11 mouse cellular contexts compared by ENCODE assay signal in genomic region chr2:24905653-24906155, GRCm38 (mm10). TPM values are rescaled to one million over a fixed set of nuclear protein-coding genes. Genes with fewer than 3 reads are reported as not detected.
DNase-seq lines count a peak whose midpoint lies in the region; ATAC-seq and TF ChIP-seq lines count a peak whose summit lies in the region.
"Had no signal": no experiment of that assay in that cellular context is flagged by ENCODE, and none has a peak within 500 bp of the region (broad histone marks: within the 10 kb centered on the region; RNA-seq: fewer than 3 reads in every experiment).

No protein-coding gene starts in this region.

- no peak overlapping the region for H3K4me3 ChIP-seq in kidney, postnatal 0 days (replicated peaks; ENCODE audit: low read depth, low read length)
- H3K4me3 ChIP-seq in embryonic facial prominence, embryonic 14.5 days (ENCODE audit: low read depth, low read length), result no peak overlapping the region
- no peak overlapping the region for H3K4me3 ChIP-seq in hindbrain, embryonic 15.5 days
- no peak overlapping the region for H3K4me3 ChIP-seq in olfactory bulb, adult 2 months (ENCODE audit: insufficient read depth, low read depth, low read length)
- H3K4me3 ChIP-seq: liver, embryonic 15.5 days had no signal

- no peak for TF ChIP-seq CTCF in kidney, postnatal 0 days (IDR thresholded peaks at IDR 0.05; ENCODE audit: low read depth)
- TF ChIP-seq CTCF in olfactory bulb, adult 2 months (IDR thresholded peaks at IDR 0.05; ENCODE audit: insufficient read depth, low read depth, low read length), result no peak

- no peak for TF ChIP-seq POLR2A in olfactory bulb, adult 2 months (IDR thresholded peaks at IDR 0.05; ENCODE audit: insufficient read depth, low read depth, low read length)

- no peak overlapping the region for H3K9ac ChIP-seq in kidney, postnatal 0 days (ENCODE audit: low read depth, low read length)
- H3K9ac ChIP-seq in embryonic facial prominence, embryonic 14.5 days (ENCODE audit: low read depth, low read length), result no peak overlapping the region
- H3K9ac ChIP-seq in hindbrain, embryonic 15.5 days, result no peak overlapping the region
- H3K9ac ChIP-seq: liver, embryonic 15.5 days had no signal

- ATAC-seq in kidney, postnatal 0 days (replicated peaks; ENCODE audit: low FRiP score, low read depth), result no peak
- no peak for ATAC-seq in embryonic facial prominence, embryonic 14.5 days (ENCODE audit: low read depth)
- no peak for ATAC-seq in hindbrain, embryonic 15.5 days (ENCODE audit: low FRiP score, low read depth)
- no peak for ATAC-seq in activated CD4-positive, CD25-positive, alpha-beta regulatory T cell, adult 4 months

- no peaks in the 10 kb centered on the region for H3K27me3 ChIP-seq in kidney, postnatal 0 days (ENCODE audit: insufficient read depth, low read length)
- no peaks in the 10 kb centered on the region for H3K27me3 ChIP-seq in embryonic facial prominence, embryonic 14.5 days (replicated peaks; ENCODE audit: control insufficient read depth, insufficient read depth, low read length)
- no peaks in the 10 kb centered on the region for H3K27me3 ChIP-seq in hindbrain, embryonic 15.5 days
- H3K27me3 ChIP-seq: liver, embryonic 15.5 days had no signal

- H3K4me2 ChIP-seq in kidney, postnatal 0 days (ENCODE audit: low read length), result peak overlapping the region; percentile 23; the same call in 1 of the 2 replicates
- H3K4me2 ChIP-seq in embryonic facial prominence, embryonic 14.5 days (ENCODE audit: low read depth, low read length), result no peak overlapping the region
- 0 out of 2 replicates have a peak overlapping the region, but pooled peaks have one; percentile 30 for H3K4me2 ChIP-seq in hindbrain, embryonic 15.5 days
- H3K4me2 ChIP-seq: liver, embryonic 15.5 days had no signal

- H3K27ac ChIP-seq in kidney, postnatal 0 days, result peak overlapping the region; percentile 51
- H3K27ac ChIP-seq in embryonic facial prominence, embryonic 14.5 days (replicated peaks; ENCODE audit: low read depth, low read length), result peak overlapping the region; percentile 41; the same call in 1 of the 2 replicates
- H3K27ac ChIP-seq in hindbrain, embryonic 15.5 days (replicated peaks), result peak overlapping the region; percentile 78
- peak overlapping the region; percentile 62 for H3K27ac ChIP-seq in olfactory bulb, adult 2 months (ENCODE audit: insufficient read depth, low read depth, low read length)
- H3K27ac ChIP-seq: liver, embryonic 15.5 days had no signal

- peaks cover 8% of the 10 kb centered on the region for H3K4me1 ChIP-seq in kidney, postnatal 0 days (replicated peaks; ENCODE audit: insufficient read depth, low read length)
- peaks cover 22% of the 10 kb centered on the region for H3K4me1 ChIP-seq in embryonic facial prominence, embryonic 14.5 days (ENCODE audit: control insufficient read depth, insufficient read depth, low read length)
- peaks cover 45% of the 10 kb centered on the region for H3K4me1 ChIP-seq in hindbrain, embryonic 15.5 days (replicated peaks)
- H3K4me1 ChIP-seq in olfactory bulb, adult 2 months (ENCODE audit: control insufficient read depth, insufficient read depth, low read length), result peaks cover 11% of the 10 kb centered on the region

- no peaks in the 10 kb centered on the region for H3K36me3 ChIP-seq in kidney, postnatal 0 days (ENCODE audit: insufficient read depth, low read length)
- no peaks in the 10 kb centered on the region; the same call in 1 of the 2 replicates for H3K36me3 ChIP-seq in embryonic facial prominence, embryonic 14.5 days (ENCODE audit: control insufficient read depth, insufficient read depth, low read length)
- H3K36me3 ChIP-seq in hindbrain, embryonic 15.5 days, result no peaks in the 10 kb centered on the region
- H3K36me3 ChIP-seq: liver, embryonic 15.5 days had no signal

- H3K9me3 ChIP-seq in kidney, postnatal 0 days (replicated peaks; ENCODE audit: low read length), result no peaks in the 10 kb centered on the region
- H3K9me3 ChIP-seq in embryonic facial prominence, embryonic 14.5 days (ENCODE audit: control insufficient read depth, low read length), result no peaks in the 10 kb centered on the region
- no peaks in the 10 kb centered on the region for H3K9me3 ChIP-seq in hindbrain, embryonic 15.5 days
- H3K9me3 ChIP-seq: liver, embryonic 15.5 days had no signal

- DNase-seq in kidney, postnatal 0 days (ENCODE audit: low spot score), result peak; percentile 17
- DNase-seq in kidney, adult 9 months, result no peak
- peak; percentile 20 for DNase-seq in embryonic facial prominence, embryonic 14.5 days (ENCODE audit: low spot score)
- no peak for DNase-seq in retina, embryonic 14.5 days (ENCODE audit: low spot score)
- DNase-seq in cerebellum, adult 18-20 months, result no peak
- DNase-seq: gastrocnemius, postnatal 36 days; thymus, adult 2 months had no signal

- 7% methylated on average over 2 of the region's 2 CpGs for WGBS in kidney, postnatal 0 days
- 12% methylated on average over 2 of the region's 2 CpGs for WGBS in embryonic facial prominence, embryonic 14.5 days
- WGBS in hindbrain, embryonic 15.5 days, result 3% methylated on average over 2 of the region's 2 CpGs
- 1% methylated on average over 2 of the region's 2 CpGs for WGBS in olfactory bulb, adult 2 months

RNA-seq across cellular contexts. Expression of gene Ehmt1, which starts 13.7 kb away (rescaled TPM):
- polyA plus RNA-seq in kidney, postnatal 0 days (2015; fragmentation: Nextera tagmentation; extraction: Ambion mirVana), result 47.5 and 58.8 TPM in 2 replicates
- 67.1 and 77.2 TPM in 2 replicates for polyA plus RNA-seq in embryonic facial prominence, embryonic 14.5 days (2014; fragmentation: Nextera tagmentation; extraction: Ambion mirVana)
- polyA plus RNA-seq in hindbrain, embryonic 15.5 days (2015; fragmentation: Nextera tagmentation; extraction: Ambion mirVana), result 89.4 and 90.3 TPM in 2 replicates
- polyA plus RNA-seq in olfactory bulb, adult 2 months (2012; ENCODE audit: insufficient read depth, insufficient read length, low replicate concordance, missing spikeins), result 294 TPM in 1 of 2 replicates, not detected in the other
- polyA plus RNA-seq in activated CD4-positive, CD25-positive, alpha-beta regulatory T cell, adult 4 months (2017; shearing (Covaris generic)), result 10 to 100 TPM; 35.7 to 45.4 TPM

RNA-seq across cellular contexts. Expression of gene Arrdc1, which starts 29.3 kb away (rescaled TPM):
- polyA plus RNA-seq in kidney, postnatal 0 days (2015; fragmentation: Nextera tagmentation; extraction: Ambion mirVana), result 66.3 and 72.3 TPM in 2 replicates
- 28.2 and 28.4 TPM in 2 replicates for polyA plus RNA-seq in embryonic facial prominence, embryonic 14.5 days (2014; fragmentation: Nextera tagmentation; extraction: Ambion mirVana)
- 37.8 and 41.5 TPM in 2 replicates for polyA plus RNA-seq in hindbrain, embryonic 15.5 days (2015; fragmentation: Nextera tagmentation; extraction: Ambion mirVana)
- not detected in 2 replicates for polyA plus RNA-seq in olfactory bulb, adult 2 months (2012; ENCODE audit: insufficient read depth, insufficient read length, low replicate concordance, missing spikeins)
- 100 to 1,000 TPM; 191 to 208 TPM for polyA plus RNA-seq in activated CD4-positive, CD25-positive, alpha-beta regulatory T cell, adult 4 months (2017; shearing (Covaris generic))

RNA-seq across cellular contexts. Expression of gene Zmynd19, which starts 43.9 kb away (rescaled TPM):
- polyA plus RNA-seq in kidney, postnatal 0 days (2015; fragmentation: Nextera tagmentation; extraction: Ambion mirVana), result 11.7 and 12.2 TPM in 2 replicates
- polyA plus RNA-seq in embryonic facial prominence, embryonic 14.5 days (2014; fragmentation: Nextera tagmentation; extraction: Ambion mirVana), result 18.9 and 20.4 TPM in 2 replicates
- 23.8 and 25.4 TPM in 2 replicates for polyA plus RNA-seq in hindbrain, embryonic 15.5 days (2015; fragmentation: Nextera tagmentation; extraction: Ambion mirVana)
- polyA plus RNA-seq in olfactory bulb, adult 2 months (2012; ENCODE audit: insufficient read depth, insufficient read length, low replicate concordance, missing spikeins), result not detected in 2 replicates
- polyA plus RNA-seq in activated CD4-positive, CD25-positive, alpha-beta regulatory T cell, adult 4 months (2017; shearing (Covaris generic)), result 1 to 10 TPM; 1.3 to 1.8 TPM

RNA-seq across cellular contexts. Expression of gene Dph7, which starts 56.5 kb away (rescaled TPM):
- 21.6 and 23.8 TPM in 2 replicates for polyA plus RNA-seq in kidney, postnatal 0 days (2015; fragmentation: Nextera tagmentation; extraction: Ambion mirVana)
- 24.1 and 27.6 TPM in 2 replicates for polyA plus RNA-seq in embryonic facial prominence, embryonic 14.5 days (2014; fragmentation: Nextera tagmentation; extraction: Ambion mirVana)
- 35.5 and 36.0 TPM in 2 replicates for polyA plus RNA-seq in hindbrain, embryonic 15.5 days (2015; fragmentation: Nextera tagmentation; extraction: Ambion mirVana)
- polyA plus RNA-seq in olfactory bulb, adult 2 months (2012; ENCODE audit: insufficient read depth, insufficient read length, low replicate concordance, missing spikeins), result not detected in 2 replicates
- polyA plus RNA-seq in activated CD4-positive, CD25-positive, alpha-beta regulatory T cell, adult 4 months (2017; shearing (Covaris generic)), result 10 to 100 TPM; 30.0 to 32.2 TPM

Comparison
In these comparisons a context has a peak if more than half of its experiments do, and no peak if none do; other contexts are left out.
1. DNase-seq: peak in kidney, postnatal 0 days (single experiment) and embryonic facial prominence, embryonic 14.5 days (single experiment); none in kidney, adult 9 months (single experiment), retina, embryonic 14.5 days (single experiment) and cerebellum, adult 18-20 months (0 of 2).
2. RNA of gene Arrdc1, which starts 29.3 kb away (polyA plus RNA-seq): 191 to 208 TPM in activated CD4-positive, CD25-positive, alpha-beta regulatory T cell, adult 4 months, 66.3 to 72.3 TPM in kidney, postnatal 0 days, 37.8 to 41.5 TPM in hindbrain, embryonic 15.5 days and 28.2 to 28.4 TPM in embryonic facial prominence, embryonic 14.5 days; not detected in olfactory bulb, adult 2 months; every median in the first group is over 10 times any median in the second.
3. Peak in every context shown above with its lines, with median percentiles within 50 percentile points of each other: H3K27ac ChIP-seq.